ENCODE assay signal across 8 mouse cellular contexts in the genomic region with DNA sequence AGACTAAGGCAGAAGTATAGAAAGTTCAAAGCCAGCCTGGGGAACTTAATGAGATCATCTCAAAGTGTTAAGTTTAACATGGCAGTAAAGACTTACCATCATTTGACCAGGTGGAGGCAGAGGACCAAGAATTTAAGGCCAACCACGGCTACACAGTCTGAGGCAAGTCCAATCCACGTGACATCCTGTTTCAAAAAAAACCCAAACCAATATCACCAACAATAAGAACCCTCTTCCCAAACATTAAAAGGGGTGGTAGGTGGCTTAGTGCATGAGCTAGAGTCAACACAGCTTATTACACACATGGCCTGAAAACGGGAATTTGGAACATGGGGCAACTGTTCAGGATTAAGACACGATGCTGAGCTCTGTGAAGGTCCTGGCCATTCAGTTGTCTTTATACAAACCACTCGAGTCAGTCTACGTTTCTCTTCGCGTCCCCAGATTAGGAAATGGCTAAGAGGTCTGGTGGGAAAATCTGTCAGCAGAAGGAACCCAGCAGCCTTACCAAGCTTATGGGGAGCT. TPM values are rescaled to one million over a fixed set of nuclear protein-coding genes. Genes with fewer than 3 reads are reported as not detected.
DNase-seq lines count a peak whose midpoint lies in the region; ATAC-seq and TF ChIP-seq lines count a peak whose summit lies in the region.

No protein-coding gene starts in this region.

- TF ChIP-seq CTCF in heart, postnatal 0 days (IDR thresholded peaks at IDR 0.05; ENCODE audit: low read depth), result no peak
- TF ChIP-seq CTCF in G1E (IDR thresholded peaks at IDR 0.05; ENCODE audit: low read depth, low read length), result no peak

- H3K27ac ChIP-seq in heart, postnatal 0 days (ENCODE audit: low read depth), result peak overlapping the region; percentile 95

- H3K27me3 ChIP-seq in heart, postnatal 0 days (ENCODE audit: control insufficient read depth, insufficient read depth, low read length), result no peaks in the 10 kb centered on the region
- H3K27me3 ChIP-seq in G1E (ENCODE audit: insufficient read depth, low read length), result no peaks in the 10 kb centered on the region
- H3K27me3 ChIP-seq in megakaryocyte, embryonic 14.5 days (replicated peaks), result no peaks in the 10 kb centered on the region

- peak overlapping the region; percentile 77 for H3K4me3 ChIP-seq in heart, postnatal 0 days (ENCODE audit: low read depth, low read length)
- peak overlapping the region; percentile 85 for H3K4me3 ChIP-seq in G1E (ENCODE audit: low read depth, low read length)
- H3K4me3 ChIP-seq in megakaryocyte, embryonic 14.5 days (replicated peaks), result peak overlapping the region; percentile 100

- peak overlapping the region; percentile 74 for H3K4me2 ChIP-seq in heart, postnatal 0 days (ENCODE audit: low read depth, low read length)

- peaks cover 9% of the 10 kb centered on the region; the same call in 1 of the 2 replicates for H3K4me1 ChIP-seq in heart, postnatal 0 days (ENCODE audit: control insufficient read depth, insufficient read depth)
- H3K4me1 ChIP-seq in G1E (ENCODE audit: insufficient read depth, low read depth, low read length), result peaks cover 40% of the 10 kb centered on the region
- H3K4me1 ChIP-seq in megakaryocyte, embryonic 14.5 days, result peaks cover 29% of the 10 kb centered on the region

- ATAC-seq in heart, postnatal 0 days (ENCODE audit: insufficient read depth, low read depth), result peak; percentile 0; the same call in 1 of the 2 replicates
- no peak for ATAC-seq in G1E (ENCODE audit: extremely low read depth, insufficient number of reproducible peaks, low FRiP score, poor library complexity, severe bottlenecking)
- ATAC-seq in granulocyte monocyte progenitor cell, adult 5-6 weeks (replicated peaks; ENCODE audit: poor library complexity, severe bottlenecking), result peak; percentile 5

- no peak for TF ChIP-seq EP300 in heart, postnatal 0 days (IDR thresholded peaks at IDR 0.05; ENCODE audit: low read depth)

- no peaks in the 10 kb centered on the region for H3K36me3 ChIP-seq in heart, postnatal 0 days (replicated peaks; ENCODE audit: control insufficient read depth, insufficient read depth, low read length)
- peaks cover 13% of the 10 kb centered on the region for H3K36me3 ChIP-seq in G1E (replicated peaks)
- H3K36me3 ChIP-seq in megakaryocyte, embryonic 14.5 days (replicated peaks; ENCODE audit: low read length), result no peaks in the 10 kb centered on the region

- intact Hi-C loops in heart, postnatal 10 days (cut with DNase I), result loop anchor here (10.0 kb wide), 2 partner anchors 260 to 490 kb away; a partner anchor contains a TSS

- H3K9ac ChIP-seq in heart, postnatal 0 days (replicated peaks; ENCODE audit: low read depth, low read length), result peak overlapping the region; percentile 77

- WGBS in heart, postnatal 0 days, result 18% methylated on average over 8 of the region's 8 CpGs

- DNase-seq in heart, postnatal 0 days (ENCODE audit: low spot score), result no peak
- no peak for DNase-seq in heart, postnatal 10 days
- no peak for DNase-seq in G1E (ENCODE audit: low spot score)
- DNase-seq in adrenal gland, adult 2 months, result no peak
- DNase-seq in right cerebral cortex, adult 2 months (ENCODE audit: low spot score in 2 of 2), result no peak
- no peak for DNase-seq in frontal cortex, postnatal 36 days (ENCODE audit: low spot score in 2 of 2)

- no peaks in the 10 kb centered on the region for H3K9me3 ChIP-seq in heart, postnatal 0 days (replicated peaks; ENCODE audit: control insufficient read depth, low read length)
- no peaks in the 10 kb centered on the region for H3K9me3 ChIP-seq in G1E (replicated peaks)
- H3K9me3 ChIP-seq in megakaryocyte, embryonic 14.5 days, result no peaks in the 10 kb centered on the region

RNA-seq across cellular contexts. Expression of a gene that starts 0.8 kb away (rescaled TPM):
- total RNA-seq in heart, postnatal 0 days (2014; rRNA removed; ENCODE audit: low replicate concordance), result 102 and 136 TPM in 2 replicates
- polyA plus RNA-seq in heart, postnatal 0 days (2015; fragmentation: Nextera tagmentation; extraction: Ambion mirVana), result 87.2 and 93.1 TPM in 2 replicates
- 100 to 1,000 TPM; 161 to 198 TPM for total RNA-seq in heart, postnatal 10 days (2021)
- total RNA-seq in G1E (2014; fragmentation: Nextera tagmentation) (28.7 and 33.3 TPM in 2 replicates), G1E (2017) (12.2 and 12.3 TPM in 2 replicates)
- 10.1 and 10.7 TPM in 2 replicates for polyA plus RNA-seq in G1E (2012)
- total RNA-seq in granulocyte monocyte progenitor cell, adult 5-6 weeks (2014; fragmentation: Nextera tagmentation), result 16.5 and 17.2 TPM in 2 replicates
- total RNA-seq in granulocyte monocyte progenitor cell, adult 5-6 weeks (2017), result 10.0 and 17.4 TPM in 2 replicates
- polyA plus RNA-seq in megakaryocyte, embryonic 14.5 days (2012; ENCODE audit: insufficient read depth, low replicate concordance), result 0.96 TPM in 1 of 2 replicates, not detected in the other
- total RNA-seq in adrenal gland, adult 2 months (2021), result 10 to 100 TPM; 10.7 to 11.2 TPM
- 6.6 and 6.9 TPM in 2 replicates for polyA plus RNA-seq in adrenal gland, adult 2 months (2012; rRNA removed)

RNA-seq across cellular contexts. Expression of a gene that starts 19.6 kb away (rescaled TPM):
- total RNA-seq in heart, postnatal 0 days (2014; rRNA removed; ENCODE audit: low replicate concordance), result not detected in 2 replicates
- polyA plus RNA-seq in heart, postnatal 0 days (2015; fragmentation: Nextera tagmentation; extraction: Ambion mirVana), result not detected in 2 replicates
- total RNA-seq in heart, postnatal 10 days (2021), result not detected
- total RNA-seq in G1E (2014; fragmentation: Nextera tagmentation) (not detected in 2 replicates), G1E (2017) (0.06 TPM in 1 of 2 replicates, not detected in the other)
- polyA plus RNA-seq in G1E (2012), result not detected in 2 replicates
- not detected in 2 replicates for total RNA-seq in granulocyte monocyte progenitor cell, adult 5-6 weeks (2014; fragmentation: Nextera tagmentation)
- total RNA-seq in granulocyte monocyte progenitor cell, adult 5-6 weeks (2017), result not detected in 2 replicates
- not detected in 2 replicates for polyA plus RNA-seq in megakaryocyte, embryonic 14.5 days (2012; ENCODE audit: insufficient read depth, low replicate concordance)
- total RNA-seq in adrenal gland, adult 2 months (2021), result under 1 TPM; 0.14 to 0.55 TPM
- 0.13 and 0.65 TPM in 2 replicates for polyA plus RNA-seq in adrenal gland, adult 2 months (2012; rRNA removed)
